Mouse (Mus musculus) ES-Bruce4 (cell line): Measurements from ENCODE around the gene Tmem167b.

Experiments
- CTCF ChIP-seq: IDR thresholded peaks from one replicate; pipeline ENCODE4 v1.8.1; 2011; ENCODE audit warnings: low read depth, low read length
- EP300 ChIP-seq: IDR thresholded peaks from 2 replicates; pipeline ENCODE4 v1.6.1; 2011; ENCODE audit warnings: low read depth, low read length; ENCODE audit not compliant: insufficient read depth

GRCm38 (mm10) chr3:108608906-108609305 is 46.6 kb upstream of the Tmem167b start:
- TF ChIP-seq CTCF (no peak), EP300 (no peak)
